Mouse (Mus musculus) CD8-positive naive resting alpha-beta T cell, adult 2 months (primary cell): ENCODE measurements around the gene Klhl8.

Experiments
- DNase-seq, 2 experiments: peaks; one replicate each; pipeline ENCODE4 v3.0.0; 2022; ENCODE audit warnings: low read depth in 2 of 2, low spot score in 2 of 2

Klhl8 gene

DNA sequence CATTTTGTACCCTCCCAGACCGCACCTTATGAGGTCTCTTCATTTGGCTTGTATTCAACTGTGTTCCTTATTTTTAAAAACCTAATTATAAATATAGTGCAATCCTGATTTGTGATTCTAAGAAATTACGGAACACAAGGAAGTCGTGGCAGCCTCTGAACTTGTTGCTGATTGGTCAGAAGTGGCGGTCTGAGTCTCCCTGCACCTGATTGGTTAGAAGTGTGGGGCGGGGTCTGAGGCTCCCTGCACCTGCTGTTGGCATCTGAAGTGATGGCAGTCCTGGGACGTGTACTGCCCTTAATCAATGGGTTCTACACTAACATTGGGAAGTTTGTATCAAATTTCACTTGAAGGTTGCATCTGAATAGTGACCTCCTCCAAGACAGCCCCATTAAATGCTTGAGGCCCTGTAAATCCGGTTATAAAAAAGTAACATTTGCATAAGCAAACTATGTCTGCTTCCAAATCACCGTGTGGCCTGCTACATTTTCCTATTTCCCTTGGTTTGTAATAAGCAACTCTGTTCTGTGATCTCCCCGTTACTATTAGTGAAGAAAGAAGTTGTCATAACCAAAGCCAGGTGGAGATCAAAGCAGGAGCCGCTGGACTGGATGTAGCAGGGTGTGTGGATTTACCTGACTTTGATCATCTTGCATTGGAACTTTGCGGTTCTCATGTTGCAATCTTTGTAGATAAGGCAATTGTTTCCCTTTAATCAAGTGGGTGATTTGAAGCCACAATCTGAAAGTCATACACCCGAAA lies 5.7 kb upstream of the Klhl8 start:
- DNase-seq: no peak

DNA sequence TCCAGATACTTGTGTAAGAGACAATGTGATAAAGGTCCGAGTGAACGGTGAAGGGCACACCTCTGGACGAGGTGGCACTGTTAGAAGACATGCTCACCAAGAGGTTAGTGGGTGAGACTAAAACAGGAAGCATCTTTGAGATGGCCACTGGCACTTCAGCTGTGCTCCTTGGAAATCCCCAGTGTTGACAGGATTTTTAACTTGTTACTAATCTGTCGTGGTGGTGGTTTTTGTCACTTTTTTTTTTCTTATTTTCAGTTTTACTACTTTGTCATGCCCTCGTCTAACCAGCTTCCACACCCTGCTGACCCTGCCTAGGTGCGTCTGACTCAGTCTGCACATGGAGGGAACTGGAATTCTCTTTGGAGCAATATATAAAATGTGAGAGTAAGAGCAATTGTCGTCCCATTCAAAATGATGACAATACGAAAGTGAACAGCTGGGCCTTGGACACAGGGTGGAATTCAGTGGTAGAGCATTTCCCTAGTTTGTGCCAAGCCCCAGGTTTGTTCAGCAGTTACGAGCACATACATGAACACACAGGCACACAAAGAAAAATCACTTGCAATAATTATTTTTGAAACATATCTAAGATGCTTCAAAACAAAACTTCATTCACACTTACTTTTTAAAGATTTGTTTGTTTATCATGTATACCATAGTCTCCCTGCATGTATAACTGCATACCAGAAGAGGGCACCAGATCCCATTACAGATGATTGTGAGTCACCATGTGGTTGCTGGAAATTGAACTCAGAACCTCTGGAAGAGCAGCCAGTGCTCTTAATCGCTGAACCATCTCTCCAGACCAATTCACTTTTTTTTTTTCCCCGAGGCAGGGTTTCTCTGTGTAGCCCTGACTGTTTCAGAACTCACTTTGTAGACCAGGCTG lies 3.5 kb upstream of the Klhl8 start:
- DNase-seq: peak in 1 of 2 experiments; percentile 15

DNA sequence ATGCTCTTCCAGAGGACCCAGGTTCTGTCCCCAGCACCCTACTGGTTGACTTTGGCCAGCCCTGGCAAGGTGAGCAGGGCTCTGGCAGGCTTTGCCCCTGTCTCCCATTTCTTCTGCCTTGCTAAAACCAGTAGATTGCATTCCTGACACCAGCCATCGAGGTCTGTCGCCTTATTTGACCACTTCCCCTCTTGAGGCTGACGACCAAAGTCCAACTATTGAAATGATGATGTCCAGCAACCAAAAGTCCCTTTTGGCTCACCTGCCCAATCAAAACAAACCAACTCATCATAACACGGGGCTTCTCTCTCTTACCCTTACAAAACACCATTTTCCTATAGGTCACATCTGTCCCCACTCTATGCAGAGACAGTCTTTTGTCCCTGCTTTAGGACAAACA lies 2.1 kb upstream of the Klhl8 start:
- DNase-seq: no peak

DNA sequence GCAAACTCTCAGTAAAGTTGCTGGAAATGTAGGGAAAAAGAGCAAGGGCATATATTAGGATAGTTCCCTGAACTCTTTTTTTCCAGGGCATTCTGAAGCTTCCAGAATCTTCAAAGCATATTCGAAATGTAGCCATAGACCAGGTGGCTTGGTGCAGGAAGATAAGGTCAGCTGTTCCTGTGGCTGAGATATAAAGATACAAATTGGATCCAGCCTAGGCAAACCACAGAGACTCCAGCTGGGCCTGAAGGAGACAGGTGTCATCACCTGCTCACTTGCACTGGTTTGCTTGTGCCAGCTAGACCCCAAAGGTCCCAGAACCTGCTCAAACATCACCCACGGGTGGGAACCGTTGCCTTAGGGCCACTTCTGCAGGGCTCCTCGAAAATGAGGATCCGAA lies 496 bp upstream of the Klhl8 start:
- no peak for DNase-seq

DNA sequence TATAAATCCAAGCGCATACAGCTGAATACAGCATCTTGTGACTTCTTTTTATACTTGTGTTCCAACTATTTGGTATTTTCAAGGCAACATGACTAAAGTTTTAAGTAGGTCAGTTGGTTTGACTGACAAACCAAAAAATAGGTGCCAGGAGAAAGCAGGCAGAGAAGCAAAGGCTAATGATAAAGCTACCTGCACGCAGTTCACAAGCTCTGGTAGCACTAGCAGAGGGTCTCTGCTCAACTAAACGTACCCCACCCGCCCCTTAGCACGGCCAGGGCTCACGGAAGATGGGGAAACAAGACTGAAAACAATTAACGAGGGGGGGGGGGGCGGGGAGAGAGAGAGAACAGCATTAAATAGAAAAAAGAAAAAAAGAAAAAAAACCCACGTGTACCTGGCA lies 903 bp downstream of the Klhl8 start:
- no peak for DNase-seq

DNA sequence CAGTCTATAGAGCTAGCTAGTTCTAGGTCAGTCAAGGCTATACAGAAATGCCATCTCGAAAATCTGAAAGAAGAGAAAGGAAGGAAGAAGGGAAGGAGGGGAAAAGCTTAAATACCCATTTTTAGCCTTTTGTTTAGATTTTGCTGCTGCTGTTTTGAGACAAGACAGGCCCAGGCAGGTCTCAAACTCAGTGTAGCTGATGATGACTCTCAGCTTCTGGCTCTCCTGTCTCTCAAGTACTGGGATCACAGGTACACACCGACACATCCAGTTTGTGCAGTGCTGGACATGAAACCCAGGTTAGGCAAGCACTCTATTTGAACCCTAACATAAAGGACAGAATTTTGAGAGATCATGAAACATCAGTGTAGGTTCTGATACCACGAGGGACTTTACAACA lies 1.6 kb downstream of the Klhl8 start:
- no peak for DNase-seq

DNA sequence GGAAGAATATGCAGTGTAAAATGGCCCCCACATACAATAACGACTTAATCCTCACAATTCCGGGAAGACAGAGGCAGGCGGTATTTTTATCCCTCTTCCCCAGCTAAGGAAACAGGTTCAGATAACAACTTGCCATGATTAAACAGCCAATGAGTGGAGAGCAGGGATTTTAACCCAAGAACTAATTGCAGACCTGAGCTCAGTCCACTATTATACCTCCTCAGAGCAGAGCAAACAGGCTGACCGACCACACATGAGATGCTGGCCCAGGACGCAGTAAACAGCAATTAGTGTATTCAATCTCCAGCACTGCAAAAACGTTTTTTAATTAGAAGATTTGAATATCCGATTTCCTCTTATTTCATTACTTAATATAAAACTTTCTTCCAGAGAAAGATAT lies 2.2 kb downstream of the Klhl8 start:
- no peak for DNase-seq

DNA sequence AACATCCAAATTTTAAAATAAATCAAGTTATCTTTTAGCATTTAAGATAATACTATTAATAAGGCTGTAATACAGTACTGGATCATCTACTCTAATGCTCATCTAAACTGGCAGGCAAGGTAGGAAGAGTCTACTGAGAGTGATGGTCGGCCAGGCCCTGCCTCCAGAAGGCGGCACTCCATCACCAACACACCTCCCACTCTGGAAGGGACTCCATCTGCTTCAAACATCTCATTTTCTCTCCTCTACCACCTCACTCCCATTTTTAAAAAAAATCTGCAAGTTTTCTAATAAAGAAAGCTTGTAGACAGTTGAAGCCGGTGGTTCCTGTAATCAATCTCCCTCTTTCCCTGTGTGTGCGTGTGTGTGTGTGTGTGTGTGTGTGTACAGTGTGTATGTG lies 3.2 kb downstream of the Klhl8 start:
- DNase-seq: no peak

DNA sequence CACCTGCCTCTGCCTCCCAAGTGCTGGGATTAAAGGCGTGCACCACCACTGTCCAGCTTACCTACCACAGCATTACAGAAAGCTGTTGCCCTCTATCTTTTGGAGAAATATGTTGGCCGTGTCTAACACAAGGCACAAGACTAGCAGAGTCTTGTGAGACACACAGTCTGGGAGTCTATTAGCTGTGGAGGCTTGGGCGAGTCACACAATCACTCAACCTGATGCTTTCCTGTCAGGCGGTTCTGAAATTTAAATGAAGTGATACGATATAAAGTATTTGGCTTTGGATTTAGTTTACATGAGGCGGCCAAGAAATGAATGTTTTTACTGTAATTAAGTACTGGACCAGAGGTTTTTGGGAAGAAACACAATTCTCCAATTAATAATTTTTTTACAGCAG lies 4.9 kb downstream of the Klhl8 start:
- DNase-seq: no peak

DNA sequence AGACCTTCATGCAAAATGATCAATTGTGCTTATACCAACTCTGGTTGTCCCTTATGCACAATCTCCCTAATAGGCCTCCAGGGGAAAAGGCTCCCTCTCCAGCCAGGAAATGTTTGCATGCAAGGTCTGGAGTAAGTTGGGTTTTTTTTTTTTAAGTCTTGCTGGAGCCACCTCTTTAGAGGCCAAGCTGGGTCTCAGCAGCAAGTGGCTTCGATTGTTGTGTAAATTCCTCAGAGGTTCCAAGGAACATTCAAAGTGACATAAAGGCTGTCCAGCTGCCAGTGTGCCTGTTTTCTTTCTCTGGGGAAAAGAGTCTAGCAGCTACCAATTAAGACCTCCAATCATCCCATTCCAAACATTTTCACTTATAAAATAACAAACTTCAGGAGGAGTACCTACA lies 12.7 kb downstream of the Klhl8 start:
- DNase-seq: no peak

DNA sequence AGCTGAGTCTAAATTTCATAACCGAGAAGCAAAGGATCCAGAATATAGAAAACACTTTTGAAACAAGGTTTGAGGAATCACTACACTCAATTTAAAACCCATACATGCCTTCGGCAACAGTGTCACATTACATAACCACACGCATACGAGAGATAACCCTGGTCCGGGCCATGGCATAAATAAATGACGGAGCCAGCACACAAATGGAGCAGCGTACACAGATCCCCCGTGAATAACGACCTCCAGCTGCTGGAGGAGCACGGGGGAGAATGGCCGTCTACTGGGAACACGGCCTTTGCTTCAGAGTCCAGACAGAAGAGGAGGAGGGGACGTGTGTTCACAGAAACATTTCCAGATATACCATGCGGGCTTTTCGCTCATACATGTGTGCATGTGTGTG lies 21.3 kb downstream of the Klhl8 start:
- DNase-seq: no peak

DNA sequence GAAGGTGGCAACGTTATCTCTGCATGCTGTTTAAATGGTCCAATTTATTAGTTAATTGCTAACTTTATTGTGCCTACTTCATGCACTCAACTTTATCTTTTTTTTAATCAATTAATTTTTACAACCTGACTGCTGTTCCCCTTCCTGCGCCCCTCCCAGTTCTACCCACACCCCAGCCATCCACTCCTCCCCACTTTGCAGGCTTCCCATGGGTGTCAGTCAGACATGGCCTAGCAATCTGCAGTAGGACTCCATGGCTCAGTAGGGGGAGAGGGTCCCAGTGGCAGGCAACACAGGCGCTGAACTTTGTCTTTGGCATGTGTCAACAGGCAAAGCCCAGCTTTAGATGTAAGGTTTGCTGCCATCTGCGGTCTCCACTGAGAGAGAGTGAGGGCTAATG lies 47.3 kb downstream of the Klhl8 start:
- DNase-seq: no peak

DNA sequence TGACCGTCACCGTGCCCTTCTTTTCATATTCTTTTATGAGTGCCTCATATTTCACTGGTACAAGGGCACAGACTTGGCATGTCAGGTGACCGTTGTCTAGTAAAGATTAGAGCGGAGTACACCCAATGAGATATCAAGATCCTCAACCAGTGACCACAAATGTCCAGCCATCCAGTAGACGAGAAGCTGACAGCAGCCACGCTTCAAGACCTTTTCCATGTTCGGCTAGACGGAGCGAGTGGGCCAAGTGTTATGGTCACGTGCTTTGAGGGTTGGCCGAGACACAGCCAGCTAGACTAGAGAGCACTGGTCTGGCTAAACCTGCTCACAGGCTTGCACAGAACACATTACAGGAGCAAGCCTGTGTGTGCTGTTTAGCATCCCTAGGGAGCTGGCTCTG lies 50.4 kb downstream of the Klhl8 start:
- no peak for DNase-seq

DNA sequence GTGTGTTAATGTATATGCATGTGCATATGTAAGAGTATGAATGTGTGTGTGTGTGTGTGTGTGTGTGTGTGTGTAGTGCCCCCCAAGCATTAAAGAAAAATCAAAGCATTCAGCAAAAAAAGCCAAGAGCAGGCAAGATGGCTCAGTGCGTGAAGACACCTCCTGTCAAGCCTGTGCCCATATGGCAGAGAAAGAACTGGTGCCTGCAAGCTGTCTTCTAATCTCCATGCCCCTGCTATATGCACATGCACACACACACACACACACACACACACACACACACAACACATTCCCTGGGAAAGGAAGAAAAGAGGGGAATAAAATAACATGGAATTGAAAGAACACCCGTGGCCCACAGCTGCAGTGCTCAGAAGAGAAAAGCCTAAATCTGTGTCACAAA lies 53.9 kb downstream of the Klhl8 start:
- no peak for DNase-seq

DNA sequence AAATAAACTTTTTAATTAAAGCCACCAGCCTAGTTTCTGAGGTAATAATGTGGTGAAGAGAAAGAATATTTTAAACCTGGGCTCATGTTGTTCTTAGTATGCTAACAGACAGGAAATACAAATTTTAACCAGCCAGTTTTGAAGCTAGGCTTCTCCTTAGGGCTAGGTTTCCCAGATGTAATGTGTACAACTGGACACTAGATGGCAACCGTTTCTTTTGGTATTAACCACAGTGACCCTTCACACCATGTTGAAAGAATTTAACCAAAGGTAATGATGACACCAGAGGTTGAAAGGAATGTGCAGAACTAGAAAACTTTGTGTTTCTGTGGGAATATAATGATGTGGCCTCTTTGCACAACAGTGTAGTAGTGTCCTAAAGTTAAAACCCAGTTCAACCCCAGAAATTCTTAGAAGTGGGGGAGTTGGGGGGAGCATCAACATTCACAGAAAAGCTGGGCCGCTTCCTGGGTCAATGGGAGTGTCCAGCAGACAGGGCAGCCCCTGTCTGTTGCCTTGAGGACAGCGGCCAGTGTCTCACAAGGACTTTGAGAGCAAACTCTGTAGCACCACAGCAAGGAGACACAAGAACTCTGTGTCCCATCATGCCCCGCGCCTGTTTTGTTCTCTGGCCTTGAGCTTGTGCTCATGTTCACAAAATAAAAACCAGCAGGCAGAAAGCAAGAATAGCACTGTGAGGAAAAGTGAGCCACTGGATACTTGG lies 54.6 kb downstream of the Klhl8 start:
- DNase-seq: peak in 1 of 2 experiments; percentile 22

DNA sequence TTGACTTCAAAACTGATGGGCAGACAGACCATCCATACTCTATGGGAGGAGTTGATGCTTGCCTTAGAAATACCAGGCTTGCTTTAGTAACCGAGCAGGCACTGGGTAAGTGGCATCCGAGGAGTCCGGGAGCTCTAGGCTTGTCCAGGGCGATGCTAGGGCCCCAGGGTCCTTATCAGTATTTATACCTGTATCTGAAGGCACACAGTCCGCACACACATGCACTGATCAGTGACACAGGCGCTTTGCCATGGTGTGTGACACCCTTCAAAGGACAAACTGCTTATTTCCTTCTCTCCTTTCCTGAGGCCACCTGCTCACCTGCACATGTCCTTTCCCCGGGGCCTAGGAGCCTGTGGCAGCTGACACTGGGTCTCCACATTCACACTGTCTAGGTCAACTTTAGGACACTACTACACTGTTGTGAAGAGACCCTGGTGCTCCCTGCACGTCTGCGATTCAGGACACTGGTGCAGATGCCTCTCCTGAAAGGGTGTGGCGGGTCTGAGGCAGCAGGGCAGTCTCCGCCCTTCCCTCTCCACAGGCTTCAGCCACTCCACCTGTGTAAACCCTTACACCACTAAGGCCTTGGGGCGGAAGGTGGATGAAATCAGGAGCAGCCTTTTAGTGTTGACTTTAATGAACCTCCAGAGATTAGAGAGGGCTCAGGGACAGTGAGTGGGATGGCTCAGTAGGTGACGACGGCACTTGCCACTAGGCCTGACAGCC lies 55.4 kb downstream of the Klhl8 start:
- DNase-seq: no peak

DNA sequence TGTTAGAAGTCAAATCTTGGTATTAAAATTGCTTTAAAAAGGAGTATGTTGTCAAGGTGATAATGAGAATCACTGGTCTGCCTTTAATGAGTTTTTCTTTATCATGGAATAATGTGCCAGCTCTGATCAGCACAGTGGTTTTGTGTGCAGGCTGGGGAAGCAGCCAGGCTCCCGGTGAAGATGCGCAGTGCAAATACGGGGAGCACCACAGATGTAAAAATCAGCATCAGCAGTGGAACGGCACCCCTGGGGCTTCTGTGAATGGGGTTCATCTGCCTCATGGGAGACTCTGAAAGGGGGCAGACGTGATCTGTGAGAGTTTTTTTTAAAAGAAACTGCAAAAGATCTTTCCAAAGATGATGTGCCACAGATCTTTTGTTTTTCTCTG lies 56.3 kb downstream of the Klhl8 start:
- DNase-seq: no peak

DNA sequence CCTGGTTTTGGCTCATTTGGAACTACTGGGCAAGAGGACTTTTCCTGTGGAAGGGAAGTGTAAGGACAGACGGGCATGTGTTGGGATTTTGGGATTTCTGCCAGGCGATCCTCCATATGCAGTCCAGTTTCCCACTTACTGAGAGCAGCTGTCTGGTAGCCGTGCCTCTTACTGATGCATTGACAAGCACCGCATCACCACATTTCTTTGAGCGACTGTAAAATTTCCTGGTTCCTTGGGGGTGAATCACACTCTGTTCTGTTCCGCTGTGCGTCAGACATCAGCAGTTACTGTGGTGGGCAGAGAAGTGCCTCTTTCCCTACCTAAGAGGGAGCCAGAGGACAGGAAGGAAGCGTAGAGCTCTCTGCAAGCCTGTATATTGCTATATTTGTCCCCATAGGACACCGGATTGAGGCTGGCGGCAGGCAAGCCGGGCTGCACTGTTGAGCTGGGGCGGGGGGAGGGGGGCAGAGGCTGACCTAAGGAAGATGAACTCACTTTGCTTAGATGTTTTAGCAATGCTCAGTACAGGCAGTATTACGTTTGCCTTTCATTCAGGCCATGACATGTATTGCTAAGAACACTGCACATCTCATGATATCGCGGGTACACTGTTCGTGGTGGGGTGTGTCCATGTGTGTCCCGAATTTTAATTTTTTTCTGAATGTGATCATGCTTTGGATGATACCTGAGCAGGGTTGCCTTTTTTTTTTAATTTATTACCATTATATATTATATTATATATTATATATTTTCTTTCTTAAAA lies 56.8 kb downstream of the Klhl8 start:
- no peak for DNase-seq

DNA sequence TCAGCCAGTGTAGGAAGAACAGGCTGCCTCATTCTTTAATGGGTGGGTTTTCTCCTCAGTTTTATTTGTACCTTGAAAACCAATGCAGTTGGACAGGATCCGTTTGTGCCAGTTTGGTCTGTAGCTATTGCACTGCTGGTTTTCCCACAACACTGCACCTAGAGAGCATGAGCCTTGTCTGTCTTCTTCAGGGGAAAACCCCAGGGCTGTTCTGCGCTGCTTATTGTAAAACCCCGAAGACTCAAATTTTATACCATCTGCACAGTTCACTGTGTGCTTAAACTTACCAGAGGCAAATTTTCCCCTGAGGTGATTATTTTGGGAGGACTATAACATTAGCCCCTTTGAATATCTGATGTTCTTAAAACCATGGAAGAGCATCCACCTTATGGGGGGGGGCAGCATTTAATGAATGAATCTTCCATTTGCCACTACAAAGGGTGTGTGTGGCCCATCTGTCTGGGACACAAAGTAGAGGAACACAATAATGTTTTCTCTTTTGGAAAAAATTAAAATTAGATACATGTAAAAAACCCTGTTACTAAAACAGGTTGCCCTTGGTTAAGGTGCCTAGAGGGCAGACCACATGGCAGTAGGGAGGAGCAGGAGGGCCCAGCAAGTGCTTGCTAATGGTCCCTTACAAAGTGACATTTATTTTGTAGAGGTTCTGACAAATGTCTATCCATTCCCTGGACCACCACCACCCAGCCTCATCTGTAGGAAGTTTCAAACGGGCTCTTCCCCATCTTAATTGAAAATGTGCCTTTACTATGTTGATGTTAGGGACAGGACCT lies 58.1 kb downstream of the Klhl8 start:
- DNase-seq: no peak

DNA sequence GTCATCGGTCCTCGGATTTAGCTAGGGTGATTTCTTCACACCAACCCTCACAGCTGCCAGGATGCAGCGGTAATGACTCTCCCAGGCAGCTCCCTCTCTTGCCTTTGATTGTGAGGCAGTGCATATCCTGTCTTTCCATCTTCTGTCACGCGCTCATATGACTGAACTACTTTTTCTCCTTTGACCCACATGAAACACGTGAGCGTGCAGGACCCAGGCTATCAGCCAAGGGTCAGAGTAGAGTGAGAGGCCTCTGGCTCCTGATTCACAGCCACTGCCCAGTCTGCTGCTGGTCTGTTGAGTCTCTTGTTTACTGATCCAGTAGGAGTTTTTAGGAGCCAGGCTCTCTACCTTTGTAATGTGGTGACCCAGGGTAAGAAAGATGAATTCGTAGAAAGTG lies 62.5 kb downstream of the Klhl8 start:
- DNase-seq: no peak
